Mouse (Mus musculus) liver, embryonic 11.5 days (tissue): ENCODE results near the gene Esm1. TPM values are rescaled to one million over a fixed set of nuclear protein-coding genes. Genes with fewer than 3 reads are reported as not detected.

ENCODE experiments used
- ATAC-seq: fragments of 200-750 bp; cut with Nextera tagmentation; replicated peaks from 2 replicates; pipeline ENCODE4 v1.8.0; 2017; ENCODE audit warnings: moderate number of reproducible peaks, mild to moderate bottlenecking, moderate TSS enrichment, moderate library complexity; ENCODE audit not compliant: low FRiP score
- DNase-seq: peaks from one replicate; pipeline ENCODE4 v3.0.0-alpha.2; 2017; ENCODE audit warnings: low spot score
- H3K27ac ChIP-seq: fragments of 300-500 bp; sonication (generic); 2 replicates; pipeline ENCODE4 v1.5.1; 2014; ENCODE audit warnings: mild to moderate bottlenecking, low read depth, low read length, control low read depth
- H3K27me3 ChIP-seq: fragments of 300-500 bp; sonication (generic); replicated peaks from 2 replicates; pipeline ENCODE4 v1.6.1; 2014; ENCODE audit warnings: low read length, mixed read lengths; ENCODE audit not compliant: control insufficient read depth, insufficient read depth
- H3K36me3 ChIP-seq: fragments of 300-500 bp; sonication (generic); 2 replicates; pipeline ENCODE4 v1.6.1; 2014; ENCODE audit warnings: mild to moderate bottlenecking, low read length, moderate library complexity, mixed read lengths; ENCODE audit not compliant: control insufficient read depth, insufficient read depth
- H3K4me1 ChIP-seq: fragments of 300-500 bp; sonication (generic); replicated peaks from 2 replicates; pipeline ENCODE4 v1.6.1; 2014; ENCODE audit warnings: low read length, mixed read lengths; ENCODE audit not compliant: control insufficient read depth, insufficient read depth
- H3K4me2 ChIP-seq: fragments of 300-500 bp; sonication (generic); 2 replicates; pipeline ENCODE4 v1.6.1; 2014; ENCODE audit warnings: mild to moderate bottlenecking, control low read depth, moderate library complexity
- H3K4me3 ChIP-seq: fragments of 300-500 bp; sonication (generic); 2 replicates; pipeline ENCODE4 v1.5.1; 2014; ENCODE audit warnings: low read depth, low read length, control low read depth
- H3K9ac ChIP-seq: fragments of 300-500 bp; sonication (generic); 2 replicates; pipeline ENCODE4 v1.6.1; 2014; ENCODE audit warnings: low read depth, low read length, control low read depth
- H3K9me3 ChIP-seq: fragments of 300-500 bp; sonication (generic); 2 replicates; pipeline ENCODE4 v1.6.1; 2016; ENCODE audit warnings: low read length, inconsistent platforms, mixed read lengths; ENCODE audit not compliant: control insufficient read depth
- WGBS: fragments of 180-500 bp; shearing (Covaris S2); extraction: QIAGEN DNeasy Blood & Tissue Kit; methylation state at CpG from one replicate; pipeline ENCODE4 v1.1.7; 2014; 5-methylcytosine and 5-hydroxymethylcytosine counted together
- polyA plus RNA-seq: library from polyadenylated mRNA; unstranded; fragments of >200 nt; fragmentation: Nextera tagmentation; extraction: Ambion mirVana; gene quantifications from 2 replicates; pipeline ENCODE4 v1.2.1, GENCODE M21; 2014

Esm1 gene
- polyA plus RNA-seq, 1 experiment from 2014 or later, result 3.7 TPM

DNA sequence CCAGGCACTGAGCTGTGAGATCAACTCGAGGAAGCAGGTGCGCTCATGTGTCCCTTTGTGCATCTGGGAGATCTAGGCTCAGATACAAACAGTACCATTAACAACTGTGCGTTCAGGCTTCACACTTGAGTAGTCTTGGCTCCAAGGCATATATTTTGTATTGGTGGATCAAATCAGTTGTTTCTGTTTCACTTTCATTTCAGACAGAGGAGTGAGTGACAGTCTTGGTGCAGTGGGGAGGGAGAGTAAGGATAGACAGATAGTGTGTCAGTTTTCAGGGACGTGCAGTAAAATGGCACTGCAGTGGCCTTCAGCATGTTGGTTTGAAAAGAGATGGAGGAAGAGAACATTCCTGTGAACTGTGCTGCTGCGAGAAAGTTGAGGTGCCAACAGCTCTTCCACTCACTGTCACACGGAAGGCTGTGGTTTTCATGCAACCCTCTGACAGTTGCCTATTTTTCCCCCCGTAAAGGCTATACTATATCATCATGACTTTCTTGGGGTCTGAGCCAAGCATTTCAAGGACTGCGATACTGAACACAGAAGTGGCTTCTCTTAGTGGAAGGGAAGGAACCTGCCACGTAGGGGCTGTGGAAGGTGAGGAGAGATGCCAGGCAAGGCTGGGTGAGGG is 11.5 kb upstream of the Esm1 start:
- Histone ChIP-seq H3K27ac (no peak overlapping the region), H3K36me3 (no peaks in the 10 kb centered on the region), H3K9ac (no peak overlapping the region), H3K4me2 (no peak overlapping the region), H3K9me3 (no peaks in the 10 kb centered on the region), H3K4me1 (no peaks in the 10 kb centered on the region), H3K4me3 (no peak overlapping the region), H3K27me3 (no peaks in the 10 kb centered on the region)
- ATAC-seq, result no peak
- 79% methylated on average over 9 of the region's 9 CpGs for WGBS
- DNase-seq, result no peak

DNA sequence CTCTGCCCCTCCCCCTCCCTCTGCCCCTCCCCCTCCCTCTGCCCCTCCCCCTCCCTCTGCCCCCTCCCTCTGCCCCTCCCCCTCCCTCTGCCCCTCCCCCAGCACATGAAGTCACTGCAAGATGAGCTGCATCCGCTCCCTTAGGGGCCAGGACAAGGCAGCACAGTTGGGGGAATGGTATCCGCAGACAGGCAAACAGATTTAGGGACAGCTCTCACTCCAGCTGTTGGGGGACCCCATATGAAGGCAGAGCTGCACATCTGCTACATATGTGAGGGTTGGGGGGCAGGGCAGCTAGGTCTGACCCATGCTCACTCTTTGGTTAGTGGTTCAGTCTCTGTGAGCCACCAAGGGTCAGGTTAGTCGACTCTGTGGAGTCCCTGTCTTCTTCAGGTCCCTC is 10.1 kb upstream of the Esm1 start:
- H3K4me1 ChIP-seq, result no peaks in the 10 kb centered on the region
- no peak overlapping the region for H3K27ac ChIP-seq
- H3K27me3 ChIP-seq, result no peaks in the 10 kb centered on the region
- no peak overlapping the region for H3K9ac ChIP-seq
- DNase-seq (no peak), ATAC-seq (no peak; the same call in 1 of the 2 replicates)
- no peak overlapping the region for H3K4me3 ChIP-seq
- no peak overlapping the region for H3K4me2 ChIP-seq
- no peaks in the 10 kb centered on the region for H3K36me3 ChIP-seq
- H3K9me3 ChIP-seq, result no peaks in the 10 kb centered on the region
- 58% methylated on average over 3 of the region's 3 CpGs for WGBS

GRCm38 (mm10) chr13:113200726-113201125 is 8.7 kb upstream of the Esm1 start:
- Histone ChIP-seq H3K4me3 (no peak overlapping the region), H3K27me3 (no peaks in the 10 kb centered on the region), H3K36me3 (no peaks in the 10 kb centered on the region), H3K4me2 (no peak overlapping the region), H3K9me3 (no peaks in the 10 kb centered on the region), H3K27ac (no peak overlapping the region), H3K4me1 (no peaks in the 10 kb centered on the region), H3K9ac (no peak overlapping the region)
- 67% methylated on average over 8 of the region's 8 CpGs for WGBS
- DNase-seq (no peak), ATAC-seq (no peak)

GRCm38 (mm10) chr13:113201631-113202030 is 7.8 kb upstream of the Esm1 start:
- H3K9ac ChIP-seq, result no peak overlapping the region
- H3K27me3 ChIP-seq, result no peaks in the 10 kb centered on the region
- H3K9me3 ChIP-seq, result no peaks in the 10 kb centered on the region
- H3K4me2 ChIP-seq, result no peak overlapping the region
- H3K36me3 ChIP-seq, result no peaks in the 10 kb centered on the region
- no peak overlapping the region for H3K4me3 ChIP-seq
- 83% methylated on average over 2 of the region's 2 CpGs for WGBS
- no peak for DNase-seq
- no peaks in the 10 kb centered on the region for H3K4me1 ChIP-seq
- H3K27ac ChIP-seq, result no peak overlapping the region
- no peak for ATAC-seq

GRCm38 (mm10) chr13:113202184-113202583 is 7.3 kb upstream of the Esm1 start:
- no peak overlapping the region for H3K9ac ChIP-seq
- H3K4me1 ChIP-seq, result no peaks in the 10 kb centered on the region
- 65% methylated on average over 4 of the region's 4 CpGs for WGBS
- no peaks in the 10 kb centered on the region for H3K9me3 ChIP-seq
- no peak overlapping the region for H3K4me3 ChIP-seq
- no peak overlapping the region for H3K27ac ChIP-seq
- no peaks in the 10 kb centered on the region for H3K27me3 ChIP-seq
- ATAC-seq, result no peak
- no peak overlapping the region for H3K4me2 ChIP-seq
- H3K36me3 ChIP-seq, result no peaks in the 10 kb centered on the region
- DNase-seq, result no peak

GRCm38 (mm10) chr13:113203146-113203545 is 6.3 kb upstream of the Esm1 start:
- no peak for ATAC-seq

DNA sequence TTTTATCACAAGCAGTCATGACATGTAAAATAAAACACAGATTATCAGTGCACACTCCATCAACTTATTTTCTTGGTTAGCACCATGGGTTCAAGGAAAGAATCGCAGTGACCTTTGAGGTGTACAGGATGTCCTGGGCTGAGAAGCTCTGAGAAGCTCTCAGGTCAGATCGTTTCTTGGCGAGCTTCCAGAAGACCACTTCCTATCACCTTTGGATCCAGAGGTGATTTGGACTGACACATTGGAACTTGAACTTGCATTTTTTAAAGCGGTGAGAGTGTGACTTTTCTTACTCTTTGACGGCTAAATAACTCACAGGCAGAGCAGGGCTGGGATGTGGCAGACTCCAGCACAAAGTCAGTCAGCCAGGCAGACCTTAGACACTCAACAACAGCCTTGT is 4.1 kb upstream of the Esm1 start:
- Histone ChIP-seq H3K36me3 (no peaks in the 10 kb centered on the region), H3K9me3 (no peaks in the 10 kb centered on the region), H3K9ac (no peak overlapping the region), H3K27me3 (peaks cover 10% of the 10 kb centered on the region; the same call in 1 of the 2 replicates), H3K4me3 (no peak overlapping the region), H3K4me1 (0 out of 2 replicates have a peak, but pooled peaks cover 2% of the 10 kb centered on the region), H3K4me2 (no peak overlapping the region), H3K27ac (no peak overlapping the region)
- DNase-seq (no peak), ATAC-seq (no peak)
- 85% methylated on average over 5 of the region's 5 CpGs for WGBS

More at GRCm38 (mm10) chr13:113203146-113203545, 6.3 kb upstream of the Esm1 start:
- H3K4me3 ChIP-seq, result no peak overlapping the region
- H3K4me2 ChIP-seq, result no peak overlapping the region
- WGBS, result 66% methylated on average over 5 of the region's 5 CpGs
- no peak overlapping the region for H3K9ac ChIP-seq
- H3K27me3 ChIP-seq, result no peaks in the 10 kb centered on the region
- H3K27ac ChIP-seq, result no peak overlapping the region
- no peaks in the 10 kb centered on the region for H3K9me3 ChIP-seq
- DNase-seq, result no peak
- H3K4me1 ChIP-seq, result no peaks in the 10 kb centered on the region
- no peaks in the 10 kb centered on the region for H3K36me3 ChIP-seq

- H3K9ac ChIP-seq, result no peak overlapping the region
- no peak overlapping the region for H3K4me3 ChIP-seq
- ATAC-seq (no peak), DNase-seq (no peak)
- H3K4me1 ChIP-seq, result peaks cover 2% of the 10 kb centered on the region; the same call in 1 of the 2 replicates
- H3K9me3 ChIP-seq, result no peaks in the 10 kb centered on the region
- no peak overlapping the region for H3K27ac ChIP-seq
- peaks cover 10% of the 10 kb centered on the region for H3K27me3 ChIP-seq
- H3K4me2 ChIP-seq, result peak overlapping the region; percentile 22
- WGBS, result 45% methylated on average over 15 of the region's 15 CpGs
- no peaks in the 10 kb centered on the region for H3K36me3 ChIP-seq
Observed at GRCm38 (mm10) chr13:113211345-113211744, 1.9 kb downstream of the Esm1 start.

DNA sequence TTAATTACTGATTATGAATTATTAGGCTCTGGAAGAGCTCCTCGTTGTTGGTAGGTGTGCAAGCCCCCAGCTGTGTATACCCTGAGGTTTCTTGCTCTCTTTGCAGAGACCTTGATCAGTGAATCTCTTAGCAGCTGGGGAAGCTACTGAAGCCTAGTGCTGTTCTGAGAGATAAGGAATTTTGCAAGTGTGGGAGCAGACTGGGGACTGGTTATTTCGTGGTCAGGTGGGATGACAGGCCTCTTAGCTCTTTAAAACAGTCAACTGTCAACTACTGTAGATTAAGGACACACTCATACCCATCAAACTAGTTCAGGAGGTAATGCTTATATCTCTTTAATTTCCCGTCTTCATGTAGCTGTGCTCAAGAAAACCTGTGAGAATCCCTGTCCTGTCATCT is 2.9 kb downstream of the Esm1 start:
- H3K9ac ChIP-seq, result no peak overlapping the region
- H3K9me3 ChIP-seq, result no peaks in the 10 kb centered on the region
- no peak overlapping the region for H3K4me2 ChIP-seq
- 24% methylated on average over 3 of the region's 3 CpGs for WGBS
- no peak for DNase-seq
- no peak overlapping the region for H3K27ac ChIP-seq
- H3K27me3 ChIP-seq, result peaks cover 10% of the 10 kb centered on the region
- no peaks in the 10 kb centered on the region for H3K36me3 ChIP-seq
- no peak overlapping the region for H3K4me3 ChIP-seq
- H3K4me1 ChIP-seq, result peaks cover 2% of the 10 kb centered on the region; the same call in 1 of the 2 replicates
- ATAC-seq, result peak; percentile 84
